ENCODE assay signal across 22 mouse cellular contexts in genomic region chr1:58420032-58420431, GRCm38 (mm10). TPM values are rescaled to one million over a fixed set of nuclear protein-coding genes. Genes with fewer than 3 reads are reported as not detected.
DNase-seq lines count a peak whose midpoint lies in the region; ATAC-seq and TF ChIP-seq lines count a peak whose summit lies in the region.
"Had no signal": no experiment of that assay in that cellular context is flagged by ENCODE, and none has a peak within 500 bp of the region (broad histone marks: within the 10 kb centered on the region; RNA-seq: fewer than 3 reads in every experiment).

No protein-coding gene starts in this region.

- DNase-seq in cerebellum, adult 2 months: no peak
- no peak for DNase-seq in cerebellum, adult 9-10 months
- no peak for DNase-seq in heart, adult 8-10 months (ENCODE audit: low spot score)
- DNase-seq in ES-CJ7 (ENCODE audit: low read depth, low spot score): peak; percentile 32
- DNase-seq in naive thymus-derived CD4-positive, alpha-beta T cell, adult 2 months (ENCODE audit: low read depth): peak; percentile 36
- DNase-seq: adrenal gland, adult 2 months; adrenal gland, postnatal 25 days; B cell, adult 2 months; cerebellum, adult 8-10 months; cerebellum, postnatal 25 days; gastrocnemius, postnatal 25 days; heart, postnatal 4 days; kidney, adult 11 months had no signal

- 23% methylated on average over 10 of the region's 10 CpGs for WGBS in cerebellum, adult 2 months
- WGBS in heart, embryonic 13.5 days: 77% methylated on average over 10 of the region's 10 CpGs

- peaks cover 4% of the 10 kb centered on the region; the same call in 1 of the 2 replicates for H3K4me1 ChIP-seq in cerebellum, adult 2 months (ENCODE audit: control insufficient read depth, insufficient read depth, low read length)
- H3K4me1 ChIP-seq in heart, embryonic 13.5 days: peaks cover 28% of the 10 kb centered on the region

- H3K9me3 ChIP-seq in heart, embryonic 13.5 days: no peaks in the 10 kb centered on the region
- H3K9me3 ChIP-seq: embryonic facial prominence, embryonic 12.5 days; forebrain, embryonic 12.5 days; hindbrain, embryonic 12.5 days had no signal

- no peak overlapping the region for H3K27ac ChIP-seq in cerebellum, adult 2 months (ENCODE audit: insufficient read depth, low read length)
- no peak overlapping the region for H3K27ac ChIP-seq in heart, embryonic 13.5 days (replicated peaks)
- H3K27ac ChIP-seq: embryonic facial prominence, embryonic 12.5 days; forebrain, embryonic 12.5 days; hindbrain, embryonic 12.5 days had no signal

- peak overlapping the region; percentile 40 for H3K4me2 ChIP-seq in heart, embryonic 13.5 days
- H3K4me2 ChIP-seq: embryonic facial prominence, embryonic 12.5 days; forebrain, embryonic 12.5 days; heart, embryonic 11.5 days; hindbrain, embryonic 12.5 days had no signal

- no peak overlapping the region for H3K9ac ChIP-seq in heart, embryonic 13.5 days
- H3K9ac ChIP-seq: embryonic facial prominence, embryonic 12.5 days; forebrain, embryonic 12.5 days; hindbrain, embryonic 12.5 days had no signal

- H3K4me3 ChIP-seq in cerebellum, adult 2 months (replicated peaks; ENCODE audit: insufficient read depth, low read depth, low read length): peak overlapping the region; percentile 44
- 0 out of 2 replicates have a peak overlapping the region, but pooled peaks have one; percentile 13 for H3K4me3 ChIP-seq in heart, embryonic 13.5 days
- H3K4me3 ChIP-seq: embryonic facial prominence, embryonic 12.5 days; forebrain, embryonic 12.5 days; hindbrain, embryonic 12.5 days had no signal

- no peak for TF ChIP-seq CTCF in cerebellum, adult 2 months (IDR thresholded peaks at IDR 0.05; ENCODE audit: borderline replicate concordance, insufficient read depth, low read depth, low read length)

- no peak for ATAC-seq in heart, embryonic 13.5 days (ENCODE audit: extremely low read depth, insufficient number of reproducible peaks, low FRiP score, low TSS enrichment)
- ATAC-seq in erythroblast, adult 5-6 weeks (replicated peaks; ENCODE audit: low FRiP score, poor library complexity, severe bottlenecking): no peak
- ATAC-seq: CD4-positive, CD25-positive, alpha-beta regulatory T cell, adult 4 months; forebrain, embryonic 16.5 days; hindbrain, embryonic 16.5 days had no signal

- H3K36me3 ChIP-seq in heart, embryonic 13.5 days: peaks cover 64% of the 10 kb centered on the region

- TF ChIP-seq POLR2A in cerebellum, adult 2 months (IDR thresholded peaks at IDR 0.05; ENCODE audit: borderline replicate concordance, insufficient read depth, low read length): no peak

- no peaks in the 10 kb centered on the region for H3K27me3 ChIP-seq in cerebellum, adult 2 months (ENCODE audit: control insufficient read depth, insufficient read depth, low read length)
- H3K27me3 ChIP-seq in heart, embryonic 13.5 days (replicated peaks): no peaks in the 10 kb centered on the region
- H3K27me3 ChIP-seq: embryonic facial prominence, embryonic 12.5 days; forebrain, embryonic 12.5 days; hindbrain, embryonic 12.5 days had no signal

RNA-seq across cellular contexts. Expression of gene Clk1, which starts 3.8 kb away (rescaled TPM):
- 252 TPM in 2 replicates for polyA plus RNA-seq in cerebellum, adult 2 months (2012; rRNA removed)
- polyA plus RNA-seq in heart, embryonic 13.5 days (2015; fragmentation: Nextera tagmentation; extraction: Ambion mirVana): 117 and 129 TPM in 2 replicates
- total RNA-seq in heart, adult 8-10 months (2022): 10 to 100 TPM; 35.5 to 62.3 (median 46.7) TPM
- 1,350 and 1,470 TPM in 2 replicates for total RNA-seq in erythroblast, adult 5-6 weeks (2015; ENCODE audit: low replicate concordance)
- total RNA-seq in erythroblast, adult 5-6 weeks (2017; ENCODE audit: low replicate concordance): 1,532 and 1,795 TPM in 2 replicates

RNA-seq across cellular contexts. Expression of gene Nif3l1, which starts 24.9 kb away (rescaled TPM):
- polyA plus RNA-seq in cerebellum, adult 2 months (2012; rRNA removed): 29.1 and 32.4 TPM in 2 replicates
- polyA plus RNA-seq in heart, embryonic 13.5 days (2015; fragmentation: Nextera tagmentation; extraction: Ambion mirVana): 28.9 and 30.2 TPM in 2 replicates
- 10 to 100 TPM in 3 of 4 experiments, 1 to 10 TPM in 1; 10.0 to 15.4 (median 14.4) TPM for total RNA-seq in heart, adult 8-10 months (2022)
- 0.77 and 13.4 TPM in 2 replicates for total RNA-seq in erythroblast, adult 5-6 weeks (2015; ENCODE audit: low replicate concordance)
- total RNA-seq in erythroblast, adult 5-6 weeks (2017; ENCODE audit: low replicate concordance): 5.0 and 8.9 TPM in 2 replicates

RNA-seq across cellular contexts. Expression of gene Ppil3, which starts 25.3 kb away (rescaled TPM):
- polyA plus RNA-seq in cerebellum, adult 2 months (2012; rRNA removed): 30.0 and 31.0 TPM in 2 replicates
- polyA plus RNA-seq in heart, embryonic 13.5 days (2015; fragmentation: Nextera tagmentation; extraction: Ambion mirVana): 30.9 and 37.9 TPM in 2 replicates
- 10 to 100 TPM; 15.9 to 21.5 (median 18.7) TPM for total RNA-seq in heart, adult 8-10 months (2022)
- 15.6 and 18.4 TPM in 2 replicates for total RNA-seq in erythroblast, adult 5-6 weeks (2015; ENCODE audit: low replicate concordance)
- total RNA-seq in erythroblast, adult 5-6 weeks (2017; ENCODE audit: low replicate concordance): 7.2 and 13.4 TPM in 2 replicates

RNA-seq across cellular contexts. Expression of gene Bzw1, which starts 27.3 kb away (rescaled TPM):
- 72.1 and 72.3 TPM in 2 replicates for polyA plus RNA-seq in cerebellum, adult 2 months (2012; rRNA removed)
- 205 and 209 TPM in 2 replicates for polyA plus RNA-seq in heart, embryonic 13.5 days (2015; fragmentation: Nextera tagmentation; extraction: Ambion mirVana)
- total RNA-seq in heart, adult 8-10 months (2022): 10 to 100 TPM; 60.2 to 64.3 (median 62.1) TPM
- total RNA-seq in erythroblast, adult 5-6 weeks (2015; ENCODE audit: low replicate concordance): 53.8 and 57.5 TPM in 2 replicates
- 43.8 and 48.4 TPM in 2 replicates for total RNA-seq in erythroblast, adult 5-6 weeks (2017; ENCODE audit: low replicate concordance)

Comparison
In these comparisons a context has a peak if more than half of its experiments do, and no peak if none do; other contexts are left out.
1. DNase-seq: peak in ES-CJ7 (single experiment) and naive thymus-derived CD4-positive, alpha-beta T cell, adult 2 months (single experiment); none in cerebellum, adult 2 months (0 of 2), cerebellum, adult 9-10 months (single experiment) and heart, adult 8-10 months (single experiment).
2. RNA of gene Clk1, which starts 3.8 kb away (total RNA-seq): 1,350 to 1,795 TPM in erythroblast, adult 5-6 weeks; 35.5 to 62.3 TPM in heart, adult 8-10 months; every median in the first group is over 10 times any median in the second.